Mouse (Mus musculus) forebrain, embryonic 16.5 days (tissue): ENCODE measurements at regions not wholly inside any gene's neighbourhood (a gene's known extent, or its start where the extent isn't known, plus 50 kb on each side); places are given as distances from the start of the nearest gene placed in this dataset.

Source experiments
- ATAC-seq: fragments of 200-750 bp; cut with Nextera tagmentation; 2 replicates; pipeline ENCODE4 v1.8.0; 2017; ENCODE audit warnings: mild to moderate bottlenecking, moderate library complexity
- H3K27ac ChIP-seq: fragments of 300-500 bp; sonication (generic); 2 replicates; pipeline ENCODE4 v1.5.1; 2014; ENCODE audit warnings: low read length, control low read depth
- H3K27me3 ChIP-seq: fragments of 300-500 bp; sonication (generic); replicated peaks from 2 replicates; pipeline ENCODE4 v1.6.1; 2014; ENCODE audit warnings: low read length; ENCODE audit not compliant: control insufficient read depth, insufficient read depth
- H3K36me3 ChIP-seq: fragments of 300-500 bp; sonication (generic); 2 replicates; pipeline ENCODE4 v1.6.1; 2014; ENCODE audit not compliant: control insufficient read depth, insufficient read depth
- H3K4me1 ChIP-seq: fragments of 300-500 bp; sonication (generic); replicated peaks from 2 replicates; pipeline ENCODE4 v1.6.1; 2014; ENCODE audit warnings: low read length; ENCODE audit not compliant: control insufficient read depth, insufficient read depth
- H3K4me2 ChIP-seq: fragments of 300-500 bp; sonication (generic); 2 replicates; pipeline ENCODE4 v1.6.1; 2014; ENCODE audit warnings: mild to moderate bottlenecking, low read length, control low read depth
- H3K4me3 ChIP-seq: fragments of 300-500 bp; sonication (generic); replicated peaks from 2 replicates; pipeline ENCODE4 v1.5.1; 2014; ENCODE audit warnings: mild to moderate bottlenecking, low read length, control low read depth
- H3K9ac ChIP-seq: fragments of 300-500 bp; sonication (generic); replicated peaks from 2 replicates; pipeline ENCODE4 v1.6.1; 2014; ENCODE audit warnings: low read depth, low read length, control low read depth
- H3K9me3 ChIP-seq: fragments of 300-500 bp; sonication (generic); 2 replicates; pipeline ENCODE4 v1.6.1; 2016; ENCODE audit warnings: low read length; ENCODE audit not compliant: control insufficient read depth

GRCm38 (mm10) chr5:9801707-9802106 lies 76.7 kb upstream of the Grm3 start:
- no peaks in the 10 kb centered on the region for H3K36me3 ChIP-seq
- no peak for ATAC-seq
- no peak overlapping the region for H3K9ac ChIP-seq
- no peak overlapping the region for H3K4me3 ChIP-seq
- H3K9me3 ChIP-seq, result no peaks in the 10 kb centered on the region
- H3K4me1 ChIP-seq, result no peaks in the 10 kb centered on the region
- no peaks in the 10 kb centered on the region for H3K27me3 ChIP-seq
- no peak overlapping the region for H3K27ac ChIP-seq
- no peak overlapping the region for H3K4me2 ChIP-seq

GRCm38 (mm10) chr5:9781107-9781506 lies 56.1 kb upstream of the Grm3 start:
- H3K4me1 ChIP-seq, result no peaks in the 10 kb centered on the region
- H3K9ac ChIP-seq, result no peak overlapping the region
- no peaks in the 10 kb centered on the region for H3K27me3 ChIP-seq
- H3K4me3 ChIP-seq, result no peak overlapping the region
- H3K9me3 ChIP-seq, result no peaks in the 10 kb centered on the region
- no peak overlapping the region for H3K4me2 ChIP-seq
- H3K27ac ChIP-seq, result no peak overlapping the region
- H3K36me3 ChIP-seq, result no peaks in the 10 kb centered on the region
- no peak for ATAC-seq
